Mouse (Mus musculus) MN1 (cell line): ENCODE data around the gene Igsf11.

Experiments
- DNase-seq: peaks from one replicate; pipeline ENCODE4 v3.0.0-alpha.2; 2016; ENCODE audit warnings: low spot score

The Igsf11 gene

GRCm38 (mm10) chr16:38940805-38941204 lies 48.3 kb downstream of the Igsf11 start:
- DNase-seq = no peak

- no peak for DNase-seq
Measured at GRCm38 (mm10) chr16:38941275-38941674, 48.8 kb downstream of the Igsf11 start.

GRCm38 (mm10) chr16:38943706-38944550 lies 51.5 kb downstream of the Igsf11 start:
- no peak for DNase-seq

- DNase-seq = no peak
Measured at GRCm38 (mm10) chr16:38945111-38945510, 52.6 kb downstream of the Igsf11 start.

GRCm38 (mm10) chr16:38945581-38945981 lies 53.1 kb downstream of the Igsf11 start:
- no peak for DNase-seq

GRCm38 (mm10) chr16:38946453-38946852 lies 54.0 kb downstream of the Igsf11 start:
- no peak for DNase-seq

GRCm38 (mm10) chr16:38947141-38947879 lies 54.8 kb downstream of the Igsf11 start:
- no peak for DNase-seq

- no peak for DNase-seq
Measured at GRCm38 (mm10) chr16:38948441-38948840, 56.0 kb downstream of the Igsf11 start.

- DNase-seq = no peak
Measured at GRCm38 (mm10) chr16:38952881-38953280, 60.4 kb downstream of the Igsf11 start.

- DNase-seq = no peak
Measured at GRCm38 (mm10) chr16:38953821-38954220, 61.4 kb downstream of the Igsf11 start.

GRCm38 (mm10) chr16:38954501-38955288 lies 62.2 kb downstream of the Igsf11 start:
- DNase-seq = no peak

GRCm38 (mm10) chr16:38955296-38955695 lies 62.8 kb downstream of the Igsf11 start:
- DNase-seq = no peak

GRCm38 (mm10) chr16:38958801-38959200 lies 66.3 kb downstream of the Igsf11 start:
- no peak for DNase-seq

GRCm38 (mm10) chr16:38960550-38960949 lies 68.1 kb downstream of the Igsf11 start:
- DNase-seq = no peak

GRCm38 (mm10) chr16:38961865-38962264 lies 69.4 kb downstream of the Igsf11 start:
- DNase-seq = no peak

- DNase-seq = no peak
Measured at GRCm38 (mm10) chr16:38962695-38963094, 70.2 kb downstream of the Igsf11 start.

GRCm38 (mm10) chr16:38967026-38967425 lies 74.6 kb downstream of the Igsf11 start:
- DNase-seq = no peak

GRCm38 (mm10) chr16:38976151-38976550 lies 83.7 kb downstream of the Igsf11 start:
- DNase-seq = no peak

- no peak for DNase-seq
Measured at GRCm38 (mm10) chr16:38978546-38978945, 86.1 kb downstream of the Igsf11 start.

GRCm38 (mm10) chr16:38980546-38980945 lies 88.1 kb downstream of the Igsf11 start:
- DNase-seq = no peak

GRCm38 (mm10) chr16:38982051-38982450 lies 89.6 kb downstream of the Igsf11 start:
- no peak for DNase-seq

GRCm38 (mm10) chr16:38982508-38983236 lies 90.2 kb downstream of the Igsf11 start:
- no peak for DNase-seq
